Mouse (Mus musculus) testis, adult 2 months (tissue): Measurements from ENCODE around the gene Adamtsl1. TPM values are rescaled to one million over a fixed set of nuclear protein-coding genes. Genes with fewer than 3 reads are reported as not detected.
A peak's percentile ranks its signal among the peaks of the same experiment; 100 is the strongest.

Source experiments
- H3K27ac ChIP-seq: fragments of 200-500 bp; 2 replicates; pipeline ENCODE4 v1.5.1; 2012; ENCODE audit warnings: low read depth, low read length; ENCODE audit not compliant: control insufficient read depth, insufficient read depth
- H3K27me3 ChIP-seq: fragments of 200-500 bp; 2 replicates; pipeline ENCODE4 v1.6.1; 2012; ENCODE audit warnings: mild to moderate bottlenecking, low read length, moderate library complexity; ENCODE audit not compliant: control insufficient read depth, insufficient read depth
- H3K36me3 ChIP-seq: fragments of 200-500 bp; 2 replicates; pipeline ENCODE4 v1.6.1; 2012; ENCODE audit warnings: mild to moderate bottlenecking, low read length; ENCODE audit not compliant: control insufficient read depth, insufficient read depth
- H3K4me1 ChIP-seq: fragments of 200-500 bp; 2 replicates; pipeline ENCODE4 v1.6.1; 2012; ENCODE audit warnings: low read length; ENCODE audit not compliant: control insufficient read depth, insufficient read depth
- H3K4me3 ChIP-seq: fragments of 200-500 bp; 2 replicates; pipeline ENCODE4 v1.5.1; 2012; ENCODE audit warnings: low read depth, mild to moderate bottlenecking, low read length, moderate library complexity, mixed read lengths; ENCODE audit not compliant: control insufficient read depth
- CTCF ChIP-seq: fragments of 200-500 bp; IDR thresholded peaks from 2 replicates; pipeline ENCODE4 v1.5.1; 2012; ENCODE audit warnings: low read depth, mild to moderate bottlenecking, inconsistent platforms, low read length, moderate library complexity; ENCODE audit not compliant: control insufficient read depth, insufficient read depth, insufficient replicate concordance
- POLR2A ChIP-seq: fragments of 200-500 bp; IDR thresholded peaks from 2 replicates; pipeline ENCODE4 v1.6.1; 2012; ENCODE audit warnings: low read depth, mild to moderate bottlenecking, inconsistent platforms, low read length, moderate library complexity; ENCODE audit not compliant: control insufficient read depth
- polyA plus RNA-seq: library from polyadenylated mRNA; depleted of rRNA; stranded (reverse); fragments of >200 nt; gene quantifications from 2 replicates; pipeline ENCODE4 v1.2.3, GENCODE M21; 2012

Adamtsl1 gene
- polyA plus RNA-seq, 1 experiment, result 5.2 TPM

DNA sequence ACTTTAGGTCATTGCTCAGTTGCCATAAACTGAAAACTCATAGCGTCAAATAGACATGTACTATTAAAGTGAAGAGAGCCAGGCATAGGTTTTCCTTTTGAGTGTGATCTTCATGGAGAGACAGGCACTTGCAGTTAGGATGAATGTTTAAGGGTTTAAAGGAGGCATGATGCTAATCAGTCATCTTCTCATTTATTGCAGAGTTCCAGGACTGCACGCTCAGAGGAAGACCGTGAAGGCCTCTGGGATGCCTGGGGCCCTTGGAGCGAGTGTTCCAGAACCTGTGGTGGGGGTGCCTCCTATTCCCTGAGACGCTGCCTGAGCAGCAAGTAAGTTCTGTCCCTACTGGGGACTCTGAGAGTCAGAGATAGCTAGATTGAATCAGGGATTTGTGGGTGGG is 573.5 kb downstream of the Adamtsl1 start:
- Histone ChIP-seq H3K27ac (no peak overlapping the region), H3K27me3 (no peaks in the 10 kb centered on the region), H3K36me3 (no peaks in the 10 kb centered on the region), H3K4me3 (no peak overlapping the region), H3K4me1 (no peaks in the 10 kb centered on the region)
- TF ChIP-seq CTCF (no peak), POLR2A (no peak)

GRCm38 (mm10) chr4:86103207-86103606 is 589.2 kb downstream of the Adamtsl1 start:
- no peaks in the 10 kb centered on the region for H3K36me3 ChIP-seq

GRCm38 (mm10) chr4:86108325-86108724 is 594.4 kb downstream of the Adamtsl1 start:
- no peaks in the 10 kb centered on the region for H3K4me1 ChIP-seq
- H3K4me3 ChIP-seq, result no peak overlapping the region
- no peaks in the 10 kb centered on the region for H3K27me3 ChIP-seq
- no peaks in the 10 kb centered on the region for H3K36me3 ChIP-seq
- no peak overlapping the region for H3K27ac ChIP-seq
- no peak for TF ChIP-seq POLR2A
- TF ChIP-seq CTCF, result no peak

More at GRCm38 (mm10) chr4:86103207-86103606, 589.2 kb downstream of the Adamtsl1 start:
- Histone ChIP-seq H3K27ac (no peak overlapping the region), H3K4me3 (no peak overlapping the region), H3K27me3 (no peaks in the 10 kb centered on the region), H3K4me1 (no peaks in the 10 kb centered on the region)
- no peak for TF ChIP-seq CTCF
- TF ChIP-seq POLR2A, result no peak

DNA sequence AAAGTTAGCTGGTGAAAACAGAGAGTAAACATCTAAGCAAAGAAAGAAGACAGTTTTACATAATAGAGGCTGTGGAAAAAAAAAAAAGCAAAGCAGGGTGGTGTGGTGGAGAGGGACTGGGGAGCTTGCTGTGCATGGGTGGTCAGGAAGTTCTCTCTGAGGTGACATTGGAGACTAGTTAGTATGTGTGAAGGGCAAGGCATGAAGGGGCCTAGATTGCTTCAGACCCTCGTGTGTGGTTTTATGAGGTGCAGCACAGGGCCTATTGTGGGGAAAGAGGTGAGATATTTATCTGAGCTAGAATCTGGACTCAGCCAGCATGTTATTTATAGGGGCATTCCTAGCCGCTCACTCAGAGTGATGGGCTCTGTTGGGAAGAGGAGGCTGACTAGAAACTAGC is 605.1 kb downstream of the Adamtsl1 start:
- no peaks in the 10 kb centered on the region for H3K4me1 ChIP-seq
- no peak for TF ChIP-seq CTCF
- no peak for TF ChIP-seq POLR2A
- no peaks in the 10 kb centered on the region for H3K27me3 ChIP-seq
- no peak overlapping the region for H3K4me3 ChIP-seq
- H3K27ac ChIP-seq, result no peak overlapping the region
- H3K36me3 ChIP-seq, result no peaks in the 10 kb centered on the region

DNA sequence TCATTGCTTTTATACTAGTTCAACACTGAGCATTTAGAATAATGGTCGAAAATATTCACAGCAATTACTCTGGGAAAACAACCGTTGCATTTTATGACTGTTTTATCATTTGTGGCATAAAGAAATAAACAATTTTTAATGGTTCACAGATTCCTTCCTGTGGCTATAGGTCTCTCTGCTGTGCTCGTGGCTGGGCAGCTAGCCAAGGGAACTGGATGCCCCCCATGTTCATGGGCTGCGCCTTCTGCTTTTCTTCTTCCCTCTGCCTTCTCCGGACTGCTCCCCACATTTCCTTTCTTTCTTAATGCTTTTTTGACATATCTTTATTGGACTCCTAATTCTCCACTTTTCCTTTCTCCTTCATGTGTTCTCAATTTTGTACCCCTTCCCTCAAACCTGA is 608.5 kb downstream of the Adamtsl1 start:
- Histone ChIP-seq H3K27ac (no peak overlapping the region), H3K4me1 (no peaks in the 10 kb centered on the region), H3K4me3 (no peak overlapping the region), H3K36me3 (no peaks in the 10 kb centered on the region), H3K27me3 (no peaks in the 10 kb centered on the region)
- TF ChIP-seq CTCF, result no peak
- no peak for TF ChIP-seq POLR2A

- Histone ChIP-seq H3K27ac (no peak overlapping the region), H3K36me3 (no peaks in the 10 kb centered on the region), H3K4me3 (no peak overlapping the region), H3K4me1 (no peaks in the 10 kb centered on the region), H3K27me3 (no peaks in the 10 kb centered on the region)
- no peak for TF ChIP-seq CTCF
- TF ChIP-seq POLR2A, result no peak
These were observed 610.4 kb downstream of the Adamtsl1 start for GRCm38 (mm10) chr4:86124374-86124773.

- Histone ChIP-seq H3K36me3 (no peaks in the 10 kb centered on the region), H3K4me1 (no peaks in the 10 kb centered on the region), H3K27ac (no peak overlapping the region), H3K4me3 (no peak overlapping the region), H3K27me3 (no peaks in the 10 kb centered on the region)
- TF ChIP-seq POLR2A, result no peak
These were observed 612.7 kb downstream of the Adamtsl1 start for GRCm38 (mm10) chr4:86126636-86127035.

DNA sequence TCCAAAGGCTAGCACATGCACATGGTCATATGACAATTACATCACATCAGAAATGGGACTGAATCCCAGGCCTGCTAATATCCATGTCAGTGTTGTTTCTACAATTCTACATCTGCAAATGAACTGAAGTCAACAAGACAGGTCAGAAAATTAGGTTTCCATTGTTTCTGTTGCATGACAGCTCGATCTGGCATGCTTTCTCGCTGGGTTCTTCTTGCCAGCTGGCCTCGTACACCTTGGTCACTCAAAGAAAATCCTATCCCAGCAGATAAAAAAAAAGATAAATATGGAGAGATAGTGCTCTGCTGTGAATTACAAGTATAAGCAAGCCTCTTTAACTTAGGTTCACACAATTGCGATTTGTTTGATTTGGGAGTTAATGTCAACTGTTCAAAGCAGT is 644.6 kb downstream of the Adamtsl1 start:
- H3K4me3 ChIP-seq, result peak overlapping the region; percentile 55; the same call in 1 of the 2 replicates
- no peaks in the 10 kb centered on the region for H3K4me1 ChIP-seq
- H3K27ac ChIP-seq, result no peak overlapping the region
- TF ChIP-seq CTCF, result no peak
- TF ChIP-seq POLR2A, result no peak
- no peaks in the 10 kb centered on the region for H3K36me3 ChIP-seq
- H3K27me3 ChIP-seq, result no peaks in the 10 kb centered on the region
